Mouse (Mus musculus): Measurements from ENCODE around the gene Adcy7.

GRCm38 (mm10) chr8:88298733-88299103, 26.5 kb downstream of the Adcy7 start:
- TF ChIP-seq CTCF (IDR thresholded peaks at IDR 0.05; ENCODE audit: borderline replicate concordance, insufficient read depth, low read depth, low read length) (no peak), POLR2A (IDR thresholded peaks at IDR 0.05; ENCODE audit: borderline replicate concordance, insufficient read depth, low read length) (no peak)

All from cerebellum, adult 2 months (tissue).